Mouse (Mus musculus): ENCODE data around the gene Ap2a1.

Gene Ap2a1

GRCm38 (mm10) chr7:44952611-44953306, 23.5 kb upstream of the Ap2a1 start:
- peak; percentile 47 for DNase-seq

- DNase-seq = no peak
These were observed 22.7 kb upstream of the Ap2a1 start for GRCm38 (mm10) chr7:44951960-44952359.

- no peak for DNase-seq
These were observed 20.6 kb upstream of the Ap2a1 start for GRCm38 (mm10) chr7:44949922-44950321.

- no peak for DNase-seq
These were observed 13.6 kb upstream of the Ap2a1 start, which contains the start of gene Tsks for GRCm38 (mm10) chr7:44942904-44943303. Gene Tsks, plus strand, starts transcription at chr7:44943204.

- no peak for DNase-seq
These were observed 9.4 kb upstream of the Ap2a1 start for GRCm38 (mm10) chr7:44938680-44939079.

GRCm38 (mm10) chr7:44928570-44928969, 726 bp downstream of the Ap2a1 start:
- DNase-seq = no peak

GRCm38 (mm10) chr7:44925468-44925867, 3.8 kb downstream of the Ap2a1 start:
- DNase-seq = peak; percentile 61

- DNase-seq = no peak
These were observed 6.8 kb downstream of the Ap2a1 start for GRCm38 (mm10) chr7:44922530-44922929.

- DNase-seq = no peak
These were observed 10.2 kb downstream of the Ap2a1 start for GRCm38 (mm10) chr7:44919127-44919526.

GRCm38 (mm10) chr7:44918219-44918618, 11.1 kb downstream of the Ap2a1 start:
- DNase-seq = no peak

- DNase-seq = no peak
These were observed 12.4 kb downstream of the Ap2a1 start for GRCm38 (mm10) chr7:44916881-44917280.

GRCm38 (mm10) chr7:44916191-44916590, 13.1 kb downstream of the Ap2a1 start:
- DNase-seq = no peak

- DNase-seq = no peak
These were observed 14.0 kb downstream of the Ap2a1 start for GRCm38 (mm10) chr7:44915314-44915713.

- no peak for DNase-seq
These were observed 14.9 kb downstream of the Ap2a1 start for GRCm38 (mm10) chr7:44914396-44914795.

GRCm38 (mm10) chr7:44908706-44909476, 20.4 kb downstream of the Ap2a1 start:
- peak; percentile 42 for DNase-seq

GRCm38 (mm10) chr7:44905430-44905829, 23.9 kb downstream of the Ap2a1 start:
- DNase-seq = no peak

- DNase-seq = peak; percentile 79
These were observed 28.0 kb downstream of the Ap2a1 start for GRCm38 (mm10) chr7:44901230-44901722.

GRCm38 (mm10) chr7:44900632-44901031, 28.7 kb downstream of the Ap2a1 start:
- DNase-seq = no peak

GRCm38 (mm10) chr7:44898607-44899006, 30.7 kb downstream of the Ap2a1 start:
- peak; percentile 61 for DNase-seq

- DNase-seq = no peak
These were observed 32.8 kb downstream of the Ap2a1 start for GRCm38 (mm10) chr7:44896499-44896898.

GRCm38 (mm10) chr7:44895593-44896434, 33.5 kb downstream of the Ap2a1 start, which contains the start of gene Fuz:
Gene Fuz, plus strand, starts transcription at chr7:44896079.
- DNase-seq = peak; percentile 86

- no peak for DNase-seq
These were observed 34.1 kb downstream of the Ap2a1 start for GRCm38 (mm10) chr7:44895206-44895592.

- no peak for DNase-seq
These were observed 35.1 kb downstream of the Ap2a1 start for GRCm38 (mm10) chr7:44894175-44894574.

All from thymus, postnatal 4 days (tissue).